Mouse (Mus musculus) heart, embryonic 14.5 days (tissue): ENCODE data around the gene Igfbp6. TPM values are rescaled to one million over a fixed set of nuclear protein-coding genes. Genes with fewer than 3 reads are reported as not detected.

Experiments used
- ATAC-seq: fragments of 200-750 bp; cut with Nextera tagmentation; 2 replicates; pipeline ENCODE4 v1.8.0; 2017; ENCODE audit warnings: low read depth, moderate TSS enrichment; ENCODE audit not compliant: insufficient number of reproducible peaks, insufficient read depth, low FRiP score
- H3K27ac ChIP-seq, 2 experiments: fragments of 200-500 bp in 1 of 2; fragments of 300-500 bp in 1 of 2; sonication (generic) in 1 of 2; replicated peaks in 1 of 2; 2 replicates each; pipeline ENCODE4 v1.5.1; 2012 to 2014; ENCODE audit warnings: low read depth in 2 of 2, low read length in 2 of 2, control low read depth in 1 of 2, mild to moderate bottlenecking in 1 of 2, mixed read lengths in 1 of 2; ENCODE audit not compliant: control insufficient read depth in 1 of 2, insufficient read depth in 1 of 2
- H3K27me3 ChIP-seq: fragments of 300-500 bp; sonication (generic); 2 replicates; pipeline ENCODE4 v1.6.1; 2014; ENCODE audit warnings: mild to moderate bottlenecking, low read length, control low read depth; ENCODE audit not compliant: control insufficient read depth, insufficient read depth
- H3K36me3 ChIP-seq: fragments of 300-500 bp; sonication (generic); 2 replicates; pipeline ENCODE4 v1.6.1; 2014; ENCODE audit warnings: mild to moderate bottlenecking, control low read depth, low read length, mixed read lengths; ENCODE audit not compliant: control insufficient read depth, insufficient read depth
- H3K4me1 ChIP-seq, 2 experiments: fragments of 200-500 bp in 1 of 2; fragments of 300-500 bp in 1 of 2; sonication (generic) in 1 of 2; 2 replicates each; pipeline ENCODE4 v1.6.1; 2012 to 2014; ENCODE audit warnings: low read length in 2 of 2, control low read depth in 1 of 2, mixed read lengths in 1 of 2; ENCODE audit not compliant: control insufficient read depth in 2 of 2, insufficient read depth in 2 of 2
- H3K4me2 ChIP-seq: fragments of 300-500 bp; sonication (generic); 2 replicates; pipeline ENCODE4 v1.6.1; 2014; ENCODE audit warnings: mild to moderate bottlenecking, low read length
- H3K4me3 ChIP-seq, 2 experiments: fragments of 200-500 bp in 1 of 2; fragments of 300-500 bp in 1 of 2; sonication (generic) in 1 of 2; 2 replicates each; pipeline ENCODE4 v1.5.1; 2012 to 2014; ENCODE audit warnings: low read length in 2 of 2, mild to moderate bottlenecking in 2 of 2, control low read depth in 1 of 2, low read depth in 1 of 2, moderate library complexity in 1 of 2; ENCODE audit not compliant: control insufficient read depth in 1 of 2, insufficient read depth in 1 of 2
- H3K9ac ChIP-seq: fragments of 300-500 bp; sonication (generic); 2 replicates; pipeline ENCODE4 v1.6.1; 2014; ENCODE audit warnings: mild to moderate bottlenecking, low read length
- H3K9me3 ChIP-seq: fragments of 300-500 bp; sonication (generic); 2 replicates; pipeline ENCODE4 v1.6.1; 2016; ENCODE audit warnings: low read length, control low read depth; ENCODE audit not compliant: control insufficient read depth
- WGBS: fragments of 180-500 bp; shearing (Covaris S2); extraction: QIAGEN DNeasy Blood & Tissue Kit; methylation state at CpG from one replicate; pipeline ENCODE4 v1.1.7; 2014; 5-methylcytosine and 5-hydroxymethylcytosine counted together
- polyA plus RNA-seq: library from polyadenylated mRNA; unstranded; fragments of >200 nt; fragmentation: Nextera tagmentation; extraction: Ambion mirVana; gene quantifications from 2 replicates; pipeline ENCODE4 v1.2.1, GENCODE M21; 2014

The Igfbp6 gene
- polyA plus RNA-seq, 1 experiment from 2014 or later, result 7.7 TPM

- no peak overlapping the region for H3K9ac ChIP-seq
- no peak for ATAC-seq
- no peak overlapping the region for H3K4me2 ChIP-seq
- no peak overlapping the region for H3K4me3 ChIP-seq
- peaks cover 45% of the 10 kb centered on the region for H3K36me3 ChIP-seq
- no peaks in the 10 kb centered on the region for H3K27me3 ChIP-seq
- 82% methylated on average over 11 of the region's 11 CpGs for WGBS
- 0 out of 4 replicates have a peak, but pooled peaks cover 0 to 2% of the 10 kb centered on the region in 2 experiments for H3K4me1 ChIP-seq
- no peaks in the 10 kb centered on the region for H3K9me3 ChIP-seq
- H3K27ac ChIP-seq, result no peak overlapping the region
Measured at GRCm38 (mm10) chr15:102186239-102186638, 42.1 kb downstream of the Igfbp6 start.

- 83% methylated on average over 10 of the region's 10 CpGs for WGBS
- ATAC-seq, result no peak
- H3K4me3 ChIP-seq, result no peak overlapping the region
- H3K4me1 ChIP-seq, result peaks cover 0 to 3% of the 10 kb centered on the region in 2 experiments; a peak in 1 of 4 replicates
- no peaks in the 10 kb centered on the region for H3K9me3 ChIP-seq
- no peak overlapping the region for H3K27ac ChIP-seq
- H3K4me2 ChIP-seq, result no peak overlapping the region
- peaks cover 40% of the 10 kb centered on the region for H3K36me3 ChIP-seq
- no peak overlapping the region for H3K9ac ChIP-seq
- H3K27me3 ChIP-seq, result no peaks in the 10 kb centered on the region
Measured at GRCm38 (mm10) chr15:102188096-102188495, 43.9 kb downstream of the Igfbp6 start.

- WGBS, result 70% methylated on average over 6 of the region's 6 CpGs
- H3K27me3 ChIP-seq, result no peaks in the 10 kb centered on the region
Measured at GRCm38 (mm10) chr15:102188883-102189282, 44.7 kb downstream of the Igfbp6 start.

GRCm38 (mm10) chr15:102191699-102192098, 47.5 kb downstream of the Igfbp6 start:
- Histone ChIP-seq H3K27me3 (no peaks in the 10 kb centered on the region), H3K9me3 (no peaks in the 10 kb centered on the region), H3K9ac (no peak overlapping the region), H3K36me3 (0 out of 2 replicates have a peak, but pooled peaks cover 5% of the 10 kb centered on the region), H3K4me1 (peaks cover 0 to 3% of the 10 kb centered on the region in 2 experiments; a peak in 1 of 4 replicates), H3K4me3 (no peak overlapping the region), H3K27ac (no peak overlapping the region), H3K4me2 (no peak overlapping the region)
- WGBS, result 71% methylated on average over 7 of the region's 7 CpGs
- no peak for ATAC-seq

More at GRCm38 (mm10) chr15:102188883-102189282, 44.7 kb downstream of the Igfbp6 start:
- no peak overlapping the region for H3K4me2 ChIP-seq
- H3K4me3 ChIP-seq, result no peak overlapping the region
- peaks cover 32% of the 10 kb centered on the region for H3K36me3 ChIP-seq
- ATAC-seq, result no peak
- no peak overlapping the region for H3K27ac ChIP-seq
- no peaks in the 10 kb centered on the region for H3K9me3 ChIP-seq
- peaks cover 0 to 3% of the 10 kb centered on the region in 2 experiments; a peak in 1 of 4 replicates for H3K4me1 ChIP-seq
- 0 out of 2 replicates have a peak overlapping the region, but pooled peaks have one; percentile 16 for H3K9ac ChIP-seq

GRCm38 (mm10) chr15:102192271-102192812, 48.2 kb downstream of the Igfbp6 start:
- ATAC-seq, result no peak
- no peak overlapping the region for H3K9ac ChIP-seq
- H3K27ac ChIP-seq, result 0 out of 4 replicates have a peak overlapping the region, but pooled peaks of 1 of the 2 experiments have one; percentile 14
- peaks cover 0 to 3% of the 10 kb centered on the region in 2 experiments; a peak in 1 of 4 replicates for H3K4me1 ChIP-seq
- H3K4me3 ChIP-seq, result no peak overlapping the region
- 0 out of 2 replicates have a peak, but pooled peaks cover 3% of the 10 kb centered on the region for H3K36me3 ChIP-seq
- no peaks in the 10 kb centered on the region for H3K9me3 ChIP-seq
- no peak overlapping the region for H3K4me2 ChIP-seq
- WGBS, result 58% methylated on average over 7 of the region's 7 CpGs
- no peaks in the 10 kb centered on the region for H3K27me3 ChIP-seq

GRCm38 (mm10) chr15:102192820-102193386, 48.7 kb downstream of the Igfbp6 start:
- Histone ChIP-seq H3K27ac (0 out of 4 replicates have a peak overlapping the region, but pooled peaks of 1 of the 2 experiments have one; percentile 14), H3K9ac (no peak overlapping the region)

GRCm38 (mm10) chr15:102193652-102194051, 49.5 kb downstream of the Igfbp6 start:
- ATAC-seq, result no peak
- Histone ChIP-seq H3K4me2 (no peak overlapping the region), H3K9me3 (no peaks in the 10 kb centered on the region), H3K27me3 (no peaks in the 10 kb centered on the region), H3K9ac (no peak overlapping the region), H3K27ac (no peak overlapping the region), H3K4me3 (no peak overlapping the region), H3K36me3 (no peaks in the 10 kb centered on the region), H3K4me1 (peaks cover 0 to 2% of the 10 kb centered on the region in 2 experiments; a peak in 1 of 4 replicates)
- WGBS, result 80% methylated on average over 4 of the region's 4 CpGs

More at GRCm38 (mm10) chr15:102192820-102193386, 48.7 kb downstream of the Igfbp6 start:
- Histone ChIP-seq H3K4me3 (no peak overlapping the region), H3K9me3 (no peaks in the 10 kb centered on the region), H3K4me2 (no peak overlapping the region), H3K36me3 (no peaks in the 10 kb centered on the region), H3K4me1 (peaks cover 0 to 3% of the 10 kb centered on the region in 2 experiments; a peak in 1 of 4 replicates), H3K27me3 (no peaks in the 10 kb centered on the region)
- WGBS, result 51% methylated on average over 5 of the region's 5 CpGs
- no peak for ATAC-seq
